Mouse (Mus musculus) granulocyte monocyte progenitor cell, adult 5-6 weeks (primary cell): Measurements from ENCODE around the gene Krtap5-5. TPM values are rescaled to one million over a fixed set of nuclear protein-coding genes. Genes with fewer than 3 reads are reported as not detected.
"Not testable (repeated sequence)": the region's sequence is repeated elsewhere in the genome, so short reads cannot be mapped to it uniquely, and the experiment has no call there.

ENCODE experiments used
- ATAC-seq: replicated peaks from 2 replicates; pipeline ENCODE4 v1.8.0; 2016; ENCODE audit warnings: mild to moderate bottlenecking, moderate TSS enrichment, inconsistent platforms; ENCODE audit not compliant: poor library complexity, severe bottlenecking
- total RNA-seq, 2 experiments: library from RNA; stranded (forward) in 1 of 2; stranded (reverse) in 1 of 2; fragments of 200-712, 200-1000 nt in 1 of 2; fragments of >200 nt in 1 of 2; fragmentation: Nextera tagmentation in 1 of 2; gene quantifications; 2 replicates each; pipeline ENCODE4 v1.2.3; 2014 to 2017

Krtap5-5 gene
- total RNA-seq (2014; fragmentation: Nextera tagmentation): not detected in 2 replicates
- total RNA-seq (2017): not detected in 2 replicates

- not testable (repeated sequence) for ATAC-seq
Observed at GRCm38 (mm10) chr7:142229871-142230270, at the start of gene Krtap5-5. Krtap5-5 (minus strand) TSS chr7:142229971.

GRCm38 (mm10) chr7:142279291-142279690, 49.5 kb upstream of the Krtap5-5 start:
- ATAC-seq: not testable (repeated sequence)

- peak; percentile 91 for ATAC-seq
Observed at GRCm38 (mm10) chr7:142278183-142278582, 48.4 kb upstream of the Krtap5-5 start.

- not testable (repeated sequence) for ATAC-seq
Observed at GRCm38 (mm10) chr7:142274263-142274662, 44.5 kb upstream of the Krtap5-5 start, which contains the start of gene Gm4559. Gm4559 (minus strand) TSS chr7:142274363.

GRCm38 (mm10) chr7:142258254-142258653, 28.5 kb upstream of the Krtap5-5 start, which contains the start of gene Gm2431:
Gm2431 (minus strand) TSS chr7:142258354.
- not testable (repeated sequence) for ATAC-seq

GRCm38 (mm10) chr7:142255517-142255916, 25.7 kb upstream of the Krtap5-5 start:
- ATAC-seq: peak; percentile 97

- ATAC-seq: no peak
Observed at GRCm38 (mm10) chr7:142249824-142250223, 20.1 kb upstream of the Krtap5-5 start.

- no peak for ATAC-seq
Observed at GRCm38 (mm10) chr7:142240978-142241377, 11.2 kb upstream of the Krtap5-5 start, which contains the start of gene Gm40460. Gm40460 (minus strand) TSS chr7:142241078.

- no peak for ATAC-seq
Observed at GRCm38 (mm10) chr7:142231540-142231939, 1.8 kb upstream of the Krtap5-5 start.

- no peak for ATAC-seq
Observed at GRCm38 (mm10) chr7:142224518-142224917, 5.3 kb downstream of the Krtap5-5 start.

GRCm38 (mm10) chr7:142212136-142212535, 17.6 kb downstream of the Krtap5-5 start:
- ATAC-seq: not testable (repeated sequence)

- no peak for ATAC-seq
Observed at GRCm38 (mm10) chr7:142211559-142211958, 18.2 kb downstream of the Krtap5-5 start, which contains the start of gene Gm7579. Gm7579 (plus strand) TSS chr7:142211859.

- not testable (repeated sequence) for ATAC-seq
Observed at GRCm38 (mm10) chr7:142206891-142207290, 22.9 kb downstream of the Krtap5-5 start.

- no peak for ATAC-seq
Observed at GRCm38 (mm10) chr7:142205488-142205887, 24.3 kb downstream of the Krtap5-5 start.

- ATAC-seq: no peak
Observed at GRCm38 (mm10) chr7:142201064-142201463, 28.7 kb downstream of the Krtap5-5 start, which contains the start of gene Krtap5-3. Krtap5-3 (plus strand) TSS chr7:142201364.

GRCm38 (mm10) chr7:142198748-142199147, 31.0 kb downstream of the Krtap5-5 start:
- no peak for ATAC-seq

- no peak for ATAC-seq
Observed at GRCm38 (mm10) chr7:142190289-142190688, 39.5 kb downstream of the Krtap5-5 start, which contains the start of gene Gm10153. Gm10153 (minus strand) TSS chr7:142190389.

GRCm38 (mm10) chr7:142188156-142188555, 41.6 kb downstream of the Krtap5-5 start:
- ATAC-seq: no peak

- ATAC-seq: no peak
Observed at GRCm38 (mm10) chr7:142181021-142181420, 48.8 kb downstream of the Krtap5-5 start.
